Mouse (Mus musculus): ENCODE measurements around the gene Tial1.

DNA sequence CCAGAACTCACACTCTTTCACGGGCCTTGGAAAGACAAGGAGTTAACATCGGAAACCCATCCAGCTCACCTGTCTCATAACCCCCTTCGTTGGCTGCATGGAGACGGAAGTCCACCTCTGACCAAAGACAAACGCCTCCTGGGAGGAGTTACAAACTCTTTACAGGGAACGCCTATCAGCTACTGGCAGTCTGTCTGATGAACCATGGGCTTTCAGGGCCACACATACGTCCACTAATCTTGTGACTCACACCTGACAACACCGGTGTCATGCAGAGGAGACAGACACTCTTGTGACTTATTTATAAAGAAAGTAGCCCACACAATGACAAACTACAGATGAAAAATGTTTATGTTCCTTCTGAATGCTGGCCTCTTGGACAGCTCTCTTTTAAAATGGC lies 58.9 kb downstream of the Tial1 start:
- TF ChIP-seq CTCF (IDR thresholded peaks at IDR 0.05; ENCODE audit: low read depth, low read length) (no peak), POLR2A (IDR thresholded peaks at IDR 0.05; ENCODE audit: borderline replicate concordance, low read depth, low read length) (no peak)

Data from bone marrow macrophage, adult 2 months (primary cell).